Mouse (Mus musculus): ENCODE measurements at regions not wholly inside any gene's neighbourhood (a gene's known extent, or its start where the extent isn't known, plus 50 kb on each side); places are given as distances from the start of the nearest gene placed in this dataset.

DNA sequence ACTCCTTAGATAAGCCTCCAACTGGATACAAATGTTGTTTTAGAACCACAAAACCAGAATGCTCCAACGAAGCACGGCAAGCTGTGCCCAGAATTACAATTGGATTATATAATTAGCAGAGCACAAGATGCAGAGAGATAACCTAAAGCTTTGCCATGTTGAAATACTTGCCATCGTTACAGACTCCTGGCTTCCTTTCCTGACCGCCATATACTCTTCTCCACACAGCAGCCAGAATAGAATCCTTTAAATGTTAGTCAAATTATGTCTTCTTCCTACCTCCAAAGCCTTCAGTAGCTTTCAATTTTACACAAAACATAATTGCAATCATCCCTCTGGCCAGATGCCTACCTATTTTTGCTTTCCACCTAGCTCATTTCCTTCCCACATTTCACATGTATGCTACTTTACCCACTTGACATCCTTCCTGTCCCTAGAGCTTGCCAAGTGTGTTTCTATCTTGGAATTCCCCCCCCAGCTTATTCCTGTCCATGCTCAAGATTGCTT, 52.8 kb upstream of the G2e3 start:
- H3K4me1 ChIP-seq = no peaks in the 10 kb centered on the region
- H3K27ac ChIP-seq (replicated peaks) = no peak overlapping the region
- H3K4me2 ChIP-seq (replicated peaks) = no peak overlapping the region
- no peak overlapping the region for H3K9ac ChIP-seq
- H3K36me3 ChIP-seq = no peaks in the 10 kb centered on the region
- no peak for ATAC-seq (ENCODE audit: insufficient number of reproducible peaks, low FRiP score, low TSS enrichment, low read depth)
- 70% methylated on average over 4 of the region's 4 CpGs for WGBS
- H3K27me3 ChIP-seq = no peaks in the 10 kb centered on the region
- no peaks in the 10 kb centered on the region for H3K9me3 ChIP-seq (replicated peaks)
- no peak overlapping the region for H3K4me3 ChIP-seq (replicated peaks)

DNA sequence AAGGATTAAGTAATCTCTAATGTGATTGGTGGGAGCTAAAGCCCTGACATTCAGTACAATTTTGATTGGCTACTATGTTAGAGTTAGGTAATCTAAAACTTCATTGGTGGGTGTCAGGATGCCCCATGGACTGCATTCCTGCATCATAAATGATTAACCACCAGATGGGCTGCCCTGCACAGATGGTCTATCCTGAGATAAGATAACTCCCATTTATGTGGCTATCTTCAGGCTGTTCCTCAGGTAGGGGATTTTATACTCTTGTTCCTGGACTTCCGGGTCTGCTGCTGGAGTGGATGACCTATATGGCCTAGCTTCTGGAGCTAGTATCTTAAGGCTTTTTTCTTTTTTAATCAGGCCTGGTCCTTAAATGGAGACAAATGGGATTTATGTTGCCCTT, 69.5 kb upstream of the G2e3 start:
- Histone ChIP-seq H3K27me3 (no peaks in the 10 kb centered on the region), H3K4me2 (replicated peaks) (no peak overlapping the region), H3K36me3 (no peaks in the 10 kb centered on the region), H3K9me3 (replicated peaks) (no peaks in the 10 kb centered on the region), H3K4me1 (no peaks in the 10 kb centered on the region), H3K27ac (replicated peaks) (no peak overlapping the region), H3K4me3 (replicated peaks) (no peak overlapping the region), H3K9ac (no peak overlapping the region)
- 94% methylated on average over 1 of the region's 1 CpGs for WGBS
- ATAC-seq (ENCODE audit: insufficient number of reproducible peaks, low FRiP score, low TSS enrichment, low read depth) = no peak

DNA sequence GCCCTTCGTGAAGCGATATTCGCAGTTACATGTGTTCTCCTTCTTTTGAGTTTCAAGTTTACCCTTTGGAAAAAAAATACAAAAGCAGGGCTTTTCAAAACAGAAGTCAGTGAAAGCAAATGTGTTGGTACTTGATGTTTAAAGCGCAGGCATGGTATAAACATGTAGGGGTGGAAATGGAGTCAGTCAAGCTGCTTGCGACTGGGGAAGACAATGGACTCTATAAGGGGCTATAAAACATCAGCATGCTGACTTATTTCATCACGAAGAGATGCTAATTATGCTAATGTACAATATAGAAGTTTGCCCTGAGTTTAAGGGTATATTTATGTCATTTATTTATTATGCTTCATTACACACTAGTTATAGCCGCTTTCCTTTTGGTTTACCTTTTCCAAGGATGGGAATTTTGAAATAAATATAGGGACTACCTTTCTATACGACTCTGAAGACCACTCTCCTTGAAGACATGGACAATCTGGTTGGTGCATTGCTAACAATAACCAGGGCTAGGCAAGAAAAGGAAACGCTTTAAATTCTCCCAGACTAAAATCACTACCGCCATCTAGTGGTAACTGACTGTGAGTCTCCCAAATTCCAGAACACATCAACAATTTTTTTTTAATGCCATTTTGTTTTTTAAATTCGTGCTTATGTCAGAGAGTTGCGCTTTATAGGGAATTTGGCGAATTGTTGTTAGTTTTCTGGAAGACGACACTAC, 71.9 kb upstream of the G2e3 start:
- Histone ChIP-seq H3K9me3 (replicated peaks) (no peaks in the 10 kb centered on the region), H3K27ac (replicated peaks) (no peak overlapping the region), H3K9ac (no peak overlapping the region), H3K36me3 (no peaks in the 10 kb centered on the region), H3K4me3 (replicated peaks) (no peak overlapping the region), H3K4me2 (replicated peaks) (0 out of 2 replicates have a peak overlapping the region, but pooled peaks have one; percentile 21), H3K4me1 (no peaks in the 10 kb centered on the region), H3K27me3 (no peaks in the 10 kb centered on the region)
- ATAC-seq (ENCODE audit: insufficient number of reproducible peaks, low FRiP score, low TSS enrichment, low read depth) = no peak
- WGBS = 46% methylated on average over 14 of the region's 14 CpGs

DNA sequence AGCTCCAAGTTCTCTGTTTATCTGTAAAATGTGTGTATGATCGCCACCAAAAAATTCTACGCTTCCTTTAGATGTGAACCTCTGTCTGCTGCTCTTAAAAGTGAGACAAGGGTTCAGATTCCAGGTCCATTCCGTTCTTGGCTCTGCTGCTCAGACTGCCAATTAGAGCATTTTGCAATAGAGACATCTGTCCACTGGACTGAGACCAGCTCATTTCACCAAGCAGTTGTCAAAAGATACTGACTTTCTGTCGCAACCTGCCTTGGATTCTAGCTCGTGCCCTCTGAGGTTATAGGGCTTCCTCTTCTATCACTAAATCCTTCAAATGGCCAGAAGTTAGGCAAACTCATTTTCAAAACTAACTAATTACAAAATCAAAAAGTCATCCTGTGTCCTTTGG, 74.4 kb upstream of the G2e3 start:
- Histone ChIP-seq H3K4me2 (replicated peaks) (no peak overlapping the region), H3K27ac (replicated peaks) (no peak overlapping the region), H3K4me3 (replicated peaks) (no peak overlapping the region), H3K36me3 (no peaks in the 10 kb centered on the region), H3K9ac (no peak overlapping the region), H3K4me1 (no peaks in the 10 kb centered on the region), H3K27me3 (no peaks in the 10 kb centered on the region), H3K9me3 (replicated peaks) (no peaks in the 10 kb centered on the region)
- 74% methylated on average over 5 of the region's 5 CpGs for WGBS
- ATAC-seq (ENCODE audit: insufficient number of reproducible peaks, low FRiP score, low TSS enrichment, low read depth) = no peak

DNA sequence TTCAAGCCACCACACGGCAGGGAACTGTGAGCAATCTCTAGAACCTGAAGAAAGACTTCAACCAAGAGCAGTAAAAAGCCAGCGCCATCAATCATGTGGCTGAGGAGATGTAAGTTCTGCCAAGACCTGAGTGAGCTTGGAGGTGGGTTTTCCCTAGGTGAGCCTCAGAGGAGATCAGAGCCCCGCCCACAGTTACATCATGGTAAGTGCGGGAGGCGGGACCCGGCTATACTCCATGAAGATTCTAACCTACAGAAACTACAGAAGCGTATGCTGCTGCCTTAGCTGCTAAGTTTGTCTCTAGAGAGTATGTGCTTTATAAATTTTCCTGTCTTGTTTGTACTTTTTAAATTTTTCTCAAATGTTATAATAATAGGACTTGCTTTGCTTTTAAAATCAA, 105.0 kb upstream of the G2e3 start:
- WGBS = 77% methylated on average over 7 of the region's 7 CpGs
- Histone ChIP-seq H3K27ac (replicated peaks) (no peak overlapping the region), H3K9ac (no peak overlapping the region), H3K4me2 (replicated peaks) (no peak overlapping the region), H3K4me1 (no peaks in the 10 kb centered on the region), H3K4me3 (replicated peaks) (no peak overlapping the region), H3K27me3 (no peaks in the 10 kb centered on the region), H3K36me3 (no peaks in the 10 kb centered on the region), H3K9me3 (replicated peaks) (no peaks in the 10 kb centered on the region)
- ATAC-seq (ENCODE audit: insufficient number of reproducible peaks, low FRiP score, low TSS enrichment, low read depth) = no peak

DNA sequence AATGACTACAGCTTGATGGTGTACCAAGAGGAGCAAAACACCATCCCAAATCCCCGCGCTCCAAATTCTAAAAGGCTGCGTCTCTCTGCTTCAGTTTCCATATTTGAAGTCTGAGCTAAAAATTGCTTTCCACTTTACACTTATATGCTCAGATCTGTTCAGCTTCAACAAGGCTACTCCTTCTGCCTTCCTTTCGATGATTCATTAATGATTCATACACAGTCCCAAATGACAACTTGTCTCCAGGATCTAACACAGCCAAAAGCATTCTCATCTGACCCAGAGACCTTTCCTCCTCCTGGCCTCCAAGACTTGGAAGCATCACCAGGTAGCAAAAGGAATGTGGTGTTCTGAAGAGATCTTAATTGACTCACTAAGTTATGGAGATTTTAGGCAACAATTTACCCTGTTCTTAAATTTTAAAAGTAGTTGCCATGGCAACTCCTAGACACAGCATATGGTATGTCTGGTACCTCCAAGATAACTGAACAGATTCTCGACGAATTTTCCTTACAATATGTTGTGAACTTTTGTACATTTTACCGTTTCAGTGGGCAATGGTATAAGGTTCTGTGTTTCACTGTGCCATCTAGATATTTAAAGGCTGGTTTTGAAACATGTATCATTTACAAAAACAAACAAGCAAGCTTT, 106.6 kb upstream of the G2e3 start:
- 89% methylated on average over 7 of the region's 7 CpGs for WGBS
- Histone ChIP-seq H3K4me1 (no peaks in the 10 kb centered on the region), H3K9ac (no peak overlapping the region), H3K27ac (replicated peaks) (no peak overlapping the region), H3K27me3 (no peaks in the 10 kb centered on the region), H3K36me3 (no peaks in the 10 kb centered on the region), H3K4me3 (replicated peaks) (no peak overlapping the region), H3K4me2 (replicated peaks) (no peak overlapping the region), H3K9me3 (replicated peaks) (no peaks in the 10 kb centered on the region)
- no peak for ATAC-seq (ENCODE audit: insufficient number of reproducible peaks, low FRiP score, low TSS enrichment, low read depth)

DNA sequence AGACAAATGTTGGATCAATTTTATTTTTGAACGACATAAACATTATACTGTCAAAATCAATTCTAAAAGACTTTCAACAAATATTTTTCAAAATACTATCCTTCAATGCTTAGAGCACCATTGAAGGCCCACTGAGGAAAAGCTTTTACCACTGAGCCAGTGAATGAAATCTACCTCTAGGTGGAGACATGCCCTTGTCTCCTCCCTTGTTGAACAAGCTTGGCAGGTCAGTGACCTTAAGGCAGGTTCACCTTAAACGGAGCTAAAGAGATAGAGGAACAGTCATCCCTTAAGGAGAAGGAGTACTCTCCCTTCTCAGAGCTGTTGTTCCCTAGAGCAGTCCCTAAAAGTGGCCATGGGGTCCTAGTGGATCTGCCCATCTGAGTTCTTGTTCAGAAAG, 136.2 kb upstream of the G2e3 start:
- H3K27me3 ChIP-seq = no peaks in the 10 kb centered on the region
- WGBS = 33% methylated on average over 2 of the region's 2 CpGs
- ATAC-seq (ENCODE audit: insufficient number of reproducible peaks, low FRiP score, low TSS enrichment, low read depth) = no peak
- no peaks in the 10 kb centered on the region for H3K9me3 ChIP-seq (replicated peaks)
- no peak overlapping the region for H3K9ac ChIP-seq
- H3K4me3 ChIP-seq (replicated peaks) = no peak overlapping the region
- no peaks in the 10 kb centered on the region for H3K4me1 ChIP-seq
- no peak overlapping the region for H3K27ac ChIP-seq (replicated peaks)
- H3K4me2 ChIP-seq (replicated peaks) = no peak overlapping the region
- H3K36me3 ChIP-seq = no peaks in the 10 kb centered on the region

DNA sequence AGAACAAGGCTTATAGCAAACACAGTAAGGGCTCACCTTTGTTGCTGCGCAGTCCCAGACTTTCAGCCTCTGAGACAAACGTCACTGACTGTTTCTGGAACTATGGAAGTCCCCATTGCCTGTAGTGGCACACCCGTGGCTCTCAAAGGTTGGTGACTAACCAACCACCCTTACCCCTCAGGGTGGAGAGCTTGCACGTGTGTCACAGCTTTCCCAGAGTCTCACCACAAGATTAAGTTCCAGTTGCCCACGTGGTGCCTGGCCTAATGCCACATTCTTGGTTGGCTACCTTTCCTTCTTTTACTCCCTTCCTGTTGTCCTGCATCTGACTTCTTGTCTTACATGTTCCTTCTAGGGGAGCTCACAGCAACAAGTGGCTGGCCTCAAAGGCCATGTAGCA, 151.6 kb upstream of the G2e3 start:
- Histone ChIP-seq H3K27ac (replicated peaks) (no peak overlapping the region), H3K27me3 (no peaks in the 10 kb centered on the region), H3K4me1 (no peaks in the 10 kb centered on the region), H3K4me2 (replicated peaks) (no peak overlapping the region), H3K36me3 (no peaks in the 10 kb centered on the region), H3K9me3 (replicated peaks) (no peaks in the 10 kb centered on the region), H3K4me3 (replicated peaks) (no peak overlapping the region), H3K9ac (no peak overlapping the region)
- no peak for ATAC-seq (ENCODE audit: insufficient number of reproducible peaks, low FRiP score, low TSS enrichment, low read depth)
- 54% methylated on average over 5 of the region's 5 CpGs for WGBS

DNA sequence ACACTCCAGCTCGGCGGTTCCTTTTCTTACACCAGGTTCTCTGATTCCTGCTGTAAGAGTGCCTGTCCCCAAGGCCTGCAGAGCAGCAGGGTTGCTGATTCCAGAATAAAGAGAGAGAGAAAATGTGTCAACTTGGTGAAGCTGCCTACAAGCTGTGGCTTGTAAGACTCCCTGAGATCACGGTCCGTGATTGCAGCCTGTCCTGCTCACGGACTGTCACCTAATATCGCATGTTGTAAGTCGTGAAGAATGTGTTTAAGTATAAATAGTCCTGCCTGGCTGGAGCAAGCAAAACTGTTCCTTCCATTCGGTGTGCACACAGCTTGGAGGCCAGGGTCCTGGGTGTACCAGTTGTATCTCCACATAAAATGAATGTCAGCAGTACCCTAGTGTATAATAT, 152.7 kb upstream of the G2e3 start:
- Histone ChIP-seq H3K27me3 (no peaks in the 10 kb centered on the region), H3K9ac (no peak overlapping the region), H3K4me1 (no peaks in the 10 kb centered on the region), H3K27ac (replicated peaks) (no peak overlapping the region), H3K36me3 (no peaks in the 10 kb centered on the region), H3K9me3 (replicated peaks) (no peaks in the 10 kb centered on the region), H3K4me2 (replicated peaks) (no peak overlapping the region), H3K4me3 (replicated peaks) (no peak overlapping the region)
- WGBS = 47% methylated on average over 8 of the region's 8 CpGs
- peak; percentile 39; the same call in 1 of the 2 replicates for ATAC-seq (ENCODE audit: insufficient number of reproducible peaks, low FRiP score, low TSS enrichment, low read depth)

DNA sequence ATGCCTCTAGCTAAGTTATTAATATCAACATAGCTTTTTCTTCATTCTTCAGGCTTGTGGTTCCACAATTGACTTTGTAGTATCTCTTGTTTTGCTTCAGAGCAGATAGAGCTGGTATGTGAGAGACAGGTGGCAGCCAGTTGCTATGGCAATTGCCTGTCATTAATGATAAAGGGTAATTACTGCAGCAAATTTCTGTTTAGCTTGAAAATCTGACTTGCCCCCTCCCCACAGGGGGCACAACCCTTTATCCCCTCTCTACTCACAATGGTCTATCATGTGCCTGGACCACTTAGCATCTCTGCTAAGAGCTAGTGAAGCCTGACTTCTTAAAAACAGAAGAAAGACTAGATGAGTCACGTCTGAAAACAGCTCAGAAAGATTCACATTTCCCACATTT, 157.1 kb upstream of the G2e3 start:
- Histone ChIP-seq H3K9me3 (replicated peaks) (no peaks in the 10 kb centered on the region), H3K27ac (replicated peaks) (no peak overlapping the region), H3K4me2 (replicated peaks) (no peak overlapping the region), H3K27me3 (no peaks in the 10 kb centered on the region), H3K4me3 (replicated peaks) (no peak overlapping the region), H3K36me3 (no peaks in the 10 kb centered on the region), H3K4me1 (no peaks in the 10 kb centered on the region), H3K9ac (no peak overlapping the region)
- no peak for ATAC-seq (ENCODE audit: insufficient number of reproducible peaks, low FRiP score, low TSS enrichment, low read depth)
- 28% methylated on average over 1 of the region's 1 CpGs for WGBS

DNA sequence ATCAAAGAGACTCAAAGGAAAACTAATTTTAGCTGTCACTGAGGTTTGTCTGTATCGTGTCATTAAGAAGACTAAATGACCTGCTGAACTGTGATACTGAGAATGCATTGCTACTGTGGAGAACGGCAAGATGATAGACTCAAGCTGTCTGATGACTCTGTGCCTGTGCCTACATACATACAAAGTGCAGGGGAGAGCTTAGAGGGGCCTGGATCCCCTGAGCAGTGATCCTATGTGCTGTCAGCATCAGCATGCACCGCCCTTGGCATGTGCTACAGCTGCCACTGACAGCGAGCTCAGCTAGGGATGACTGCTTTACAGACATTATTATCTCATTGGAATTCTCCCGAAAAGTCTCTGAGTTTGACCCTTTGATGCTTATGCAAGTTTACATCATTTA, 157.7 kb upstream of the G2e3 start:
- no peak for ATAC-seq (ENCODE audit: insufficient number of reproducible peaks, low FRiP score, low TSS enrichment, low read depth)

DNA sequence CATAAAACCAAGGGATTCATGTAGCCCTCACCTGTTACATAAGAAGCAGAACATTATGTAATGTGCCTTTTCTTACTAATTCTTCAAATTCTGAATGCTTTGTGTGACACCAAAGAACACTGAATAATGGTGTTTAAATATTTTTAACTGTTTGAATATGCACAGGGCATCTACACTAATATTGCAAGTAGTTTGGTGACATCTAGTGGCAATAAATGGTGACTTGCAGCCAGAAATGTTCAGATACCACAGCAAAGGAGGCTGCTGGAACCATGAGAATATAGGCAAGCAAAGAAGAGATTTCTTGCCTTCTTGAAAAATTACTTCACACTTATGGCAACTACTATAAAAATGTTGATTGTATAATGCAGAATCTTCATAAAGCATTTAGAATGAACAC, 159.6 kb upstream of the G2e3 start:
- H3K27me3 ChIP-seq = no peaks in the 10 kb centered on the region
- H3K9me3 ChIP-seq (replicated peaks) = no peaks in the 10 kb centered on the region
- H3K36me3 ChIP-seq = no peaks in the 10 kb centered on the region
- H3K4me3 ChIP-seq (replicated peaks) = no peak overlapping the region
- no peak overlapping the region for H3K9ac ChIP-seq
- H3K4me1 ChIP-seq = no peaks in the 10 kb centered on the region
- no peak overlapping the region for H3K4me2 ChIP-seq (replicated peaks)
- no peak for ATAC-seq (ENCODE audit: insufficient number of reproducible peaks, low FRiP score, low TSS enrichment, low read depth)
- no peak overlapping the region for H3K27ac ChIP-seq (replicated peaks)

More for the DNA sequence above, 157.7 kb upstream of the G2e3 start:
- 55% methylated on average over 5 of the region's 5 CpGs for WGBS
- H3K27ac ChIP-seq (replicated peaks) = no peak overlapping the region
- no peaks in the 10 kb centered on the region for H3K4me1 ChIP-seq
- no peaks in the 10 kb centered on the region for H3K27me3 ChIP-seq
- no peak overlapping the region for H3K4me3 ChIP-seq (replicated peaks)
- no peak overlapping the region for H3K9ac ChIP-seq
- H3K36me3 ChIP-seq = no peaks in the 10 kb centered on the region
- no peaks in the 10 kb centered on the region for H3K9me3 ChIP-seq (replicated peaks)
- no peak overlapping the region for H3K4me2 ChIP-seq (replicated peaks)

Measured in embryonic facial prominence, embryonic 15.5 days (tissue).